Mouse (Mus musculus) CH12.LX (cell line): ENCODE data around the gene Hist1h3f. TPM values are rescaled to one million over a fixed set of nuclear protein-coding genes. Genes with fewer than 3 reads are reported as not detected.

Experiments used
- DNase-seq: peaks from one replicate; pipeline ENCODE4 v3.0.0-alpha.2; 2013; ENCODE audit errors: extremely low read depth
- H3K27ac ChIP-seq: 2 replicates; pipeline ENCODE4 v1.5.1; 2012; ENCODE audit warnings: low read depth, mild to moderate bottlenecking, control low read depth, moderate library complexity; ENCODE audit not compliant: insufficient read depth
- H3K27me3 ChIP-seq: replicated peaks from 2 replicates; pipeline ENCODE3; 2012; ENCODE audit warnings: inconsistent platforms
- H3K36me3 ChIP-seq, 2 experiments: replicated peaks in 1 of 2; 2 replicates each; pipeline versions ENCODE3 to v1.6.1; 2012; ENCODE audit warnings: inconsistent platforms in 1 of 2, low read length in 1 of 2, mild to moderate bottlenecking in 1 of 2, mixed read lengths in 1 of 2, moderate library complexity in 1 of 2; ENCODE audit not compliant: control insufficient read depth in 1 of 2, insufficient read depth in 1 of 2
- H3K4me1 ChIP-seq, 2 experiments: 2 replicates each; pipeline ENCODE4 v1.6.1; 2012; ENCODE audit warnings: inconsistent platforms in 1 of 2, moderate library complexity in 1 of 2; ENCODE audit not compliant: insufficient read depth in 2 of 2, control insufficient read depth in 1 of 2
- H3K4me2 ChIP-seq: 2 replicates; pipeline ENCODE4 v1.6.1; 2012; ENCODE audit warnings: low read depth, mild to moderate bottlenecking, control low read depth; ENCODE audit not compliant: poor library complexity, insufficient read depth, severe bottlenecking
- H3K4me3 ChIP-seq, 3 experiments: fragments of 150-350 bp in 1 of 3; sonication (generic) in 1 of 3; replicated peaks in 1 of 3; 2 replicates each; pipeline versions ENCODE3 to v1.5.1; 2011 to 2012; ENCODE audit warnings: low read depth in 2 of 3, low read length in 2 of 3, mild to moderate bottlenecking in 2 of 3, moderate library complexity in 2 of 3, control low read depth in 1 of 3, improper control_type of control experiment in 1 of 3, inconsistent platforms in 1 of 3, mixed read lengths in 1 of 3; ENCODE audit not compliant: poor library complexity in 1 of 3
- H3K79me2 ChIP-seq: replicated peaks from 2 replicates; pipeline ENCODE4 v1.6.1; 2012; ENCODE audit warnings: mild to moderate bottlenecking, moderate library complexity; ENCODE audit not compliant: control insufficient read depth, poor library complexity, insufficient read depth, severe bottlenecking; ENCODE audit errors: extremely low read depth
- H3K9ac ChIP-seq: 2 replicates; pipeline ENCODE4 v1.6.1; 2012; ENCODE audit warnings: low read depth, mild to moderate bottlenecking, control low read depth, moderate library complexity; ENCODE audit not compliant: insufficient read depth
- H3K9me3 ChIP-seq: replicated peaks from 2 replicates; pipeline ENCODE3; 2012; ENCODE audit warnings: low read length, inconsistent platforms, mixed read lengths
- E2F4 ChIP-seq: IDR thresholded peaks from 2 replicates; pipeline ENCODE4 v1.6.1; 2011; ENCODE audit warnings: low read depth, low read length, improper control_type of control experiment; ENCODE audit not compliant: insufficient replicate concordance
- GABPA ChIP-seq: IDR thresholded peaks from 2 replicates; pipeline ENCODE4 v1.6.1; 2012; ENCODE audit warnings: low read depth, low read length, improper control_type of control experiment, inconsistent platforms; ENCODE audit not compliant: insufficient replicate concordance
- HCFC1 ChIP-seq: IDR thresholded peaks from 2 replicates; pipeline ENCODE4 v1.6.1; 2012; ENCODE audit warnings: low read depth, mild to moderate bottlenecking, inconsistent platforms, low read length, improper control_type of control experiment
- JUN ChIP-seq: IDR thresholded peaks from 2 replicates; pipeline ENCODE4 v1.6.1; 2011; ENCODE audit warnings: low read depth, mild to moderate bottlenecking, low read length, improper control_type of control experiment, moderate library complexity; ENCODE audit not compliant: insufficient read depth
- MAZ ChIP-seq: IDR thresholded peaks from 2 replicates; pipeline ENCODE4 v1.6.1; 2012; ENCODE audit warnings: low read depth, mild to moderate bottlenecking, inconsistent platforms, low read length, improper control_type of control experiment, moderate library complexity
- MYC ChIP-seq: IDR thresholded peaks from 2 replicates; pipeline ENCODE4 v1.6.1; 2011; ENCODE audit warnings: low read depth, mild to moderate bottlenecking, improper control_type of control experiment, low read length
- POLR2A ChIP-seq: IDR thresholded peaks from 2 replicates; pipeline ENCODE4 v1.6.1; 2011; ENCODE audit warnings: low read depth, mild to moderate bottlenecking, improper control_type of control experiment, low read length
- RAD21 ChIP-seq: IDR thresholded peaks from 2 replicates; pipeline ENCODE4 v1.6.1; 2011; ENCODE audit warnings: low read depth, mild to moderate bottlenecking, low read length, improper control_type of control experiment, moderate library complexity
- TBP ChIP-seq: conservative IDR thresholded peaks from 2 replicates; pipeline ENCODE4 v1.6.1; 2011; ENCODE audit warnings: low read depth, low read length, improper control_type of control experiment
- UBTF ChIP-seq: IDR thresholded peaks from 2 replicates; pipeline ENCODE4 v1.6.1; 2012; ENCODE audit warnings: low read depth, mild to moderate bottlenecking, inconsistent platforms, low read length, improper control_type of control experiment, moderate library complexity
- ZMIZ1 ChIP-seq: IDR thresholded peaks from 2 replicates; pipeline ENCODE4 v1.6.1; 2012; ENCODE audit warnings: low read depth, mild to moderate bottlenecking, inconsistent platforms, low read length, improper control_type of control experiment
- ZNF384 ChIP-seq: IDR thresholded peaks from 2 replicates; pipeline ENCODE4 v1.6.1; 2012; ENCODE audit warnings: low read depth, low read length, improper control_type of control experiment, inconsistent platforms
- dilution Hi-C: fragments of 300-500 bp; cut with MboI; formaldehyde crosslinking; loops from 2 replicates; pipeline ENCODE4 v1.14.3; 2020; ENCODE audit warnings: low sequenced_read_pairs; ENCODE audit not compliant: extremely low pct_unique_long_range_greater_than_20kb, extremely low pct_ligation_motif_present
- in situ Hi-C: fragments of 300-500 bp; cut with MboI; formaldehyde crosslinking; loops from 3 replicates; pipeline ENCODE4 v1.14.3; 2019; ENCODE audit warnings: low sequenced_read_pairs, low pct_ligation_motif_present, low pct_unique_long_range_greater_than_20kb, mixed read lengths
- polyA plus RNA-seq: library from polyadenylated mRNA; unstranded; fragments of >175 nt; gene quantifications from 2 replicates; pipeline ENCODE4 v1.2.1, GENCODE M21; 2012; ENCODE audit warnings: low read depth; ENCODE audit not compliant: insufficient read length
- total RNA-seq, 2 experiments: library from RNA; depleted of rRNA; stranded (reverse); fragments of 300-350 nt in 1 of 2; fragments of >200 nt in 1 of 2; gene quantifications; 2 replicates each; pipeline ENCODE4 v1.2.3; 2012 to 2014

Hist1h3f gene
- total and polyA plus RNA-seq, 3 experiments = 0.30 to 553 (median 8.0) TPM

DNA sequence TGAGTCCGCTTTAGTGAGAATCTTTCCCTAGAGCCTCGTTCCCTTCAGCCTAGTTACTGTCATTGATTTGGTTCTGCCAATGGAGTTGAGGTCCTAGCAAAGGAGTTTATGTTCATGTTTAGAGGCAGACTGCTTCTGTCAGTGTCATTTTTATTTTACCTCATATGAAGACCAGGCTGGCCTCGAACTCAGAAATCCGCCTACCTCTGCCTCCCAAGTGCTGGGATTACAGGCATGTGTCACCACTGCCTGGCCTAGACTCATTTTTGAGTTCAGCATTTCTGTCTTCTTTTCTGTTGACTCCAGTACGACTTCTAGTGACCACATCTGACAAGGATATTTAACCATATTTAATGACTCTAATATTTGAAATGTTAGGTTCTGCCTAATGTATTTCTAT is 28.6 kb upstream of the Hist1h3f start:
- no peak overlapping the region for H3K9ac ChIP-seq
- H3K27me3 ChIP-seq = no peaks in the 10 kb centered on the region
- H3K4me1 ChIP-seq = peaks cover 7 to 25% of the 10 kb centered on the region in 2 experiments; a peak in 3 of 4 replicates
- no peak overlapping the region for H3K4me2 ChIP-seq
- in situ Hi-C loops = loop anchor here (25.0 kb wide), 1 partner anchor 1578 kb away; the partner anchor contains the start of gene Zfp184
- no peak overlapping the region for H3K27ac ChIP-seq
- TF ChIP-seq RAD21 (no peak), POLR2A (no peak), ZMIZ1 (no peak), TBP (no peak), GABPA (no peak), UBTF (no peak), JUN (no peak), MAZ (no peak), HCFC1 (no peak), ZNF384 (no peak), MYC (no peak)
- TF ChIP-seq, all 38 proteins: peak for 0
- dilution Hi-C loops = no loop called here
- Histone ChIP-seq H3K36me3 (no peaks in the 10 kb centered on the region), H3K4me3 (no peak overlapping the region), H3K79me2 (no peaks in the 10 kb centered on the region), H3K9me3 (no peaks in the 10 kb centered on the region)
- DNase-seq = no peak

DNA sequence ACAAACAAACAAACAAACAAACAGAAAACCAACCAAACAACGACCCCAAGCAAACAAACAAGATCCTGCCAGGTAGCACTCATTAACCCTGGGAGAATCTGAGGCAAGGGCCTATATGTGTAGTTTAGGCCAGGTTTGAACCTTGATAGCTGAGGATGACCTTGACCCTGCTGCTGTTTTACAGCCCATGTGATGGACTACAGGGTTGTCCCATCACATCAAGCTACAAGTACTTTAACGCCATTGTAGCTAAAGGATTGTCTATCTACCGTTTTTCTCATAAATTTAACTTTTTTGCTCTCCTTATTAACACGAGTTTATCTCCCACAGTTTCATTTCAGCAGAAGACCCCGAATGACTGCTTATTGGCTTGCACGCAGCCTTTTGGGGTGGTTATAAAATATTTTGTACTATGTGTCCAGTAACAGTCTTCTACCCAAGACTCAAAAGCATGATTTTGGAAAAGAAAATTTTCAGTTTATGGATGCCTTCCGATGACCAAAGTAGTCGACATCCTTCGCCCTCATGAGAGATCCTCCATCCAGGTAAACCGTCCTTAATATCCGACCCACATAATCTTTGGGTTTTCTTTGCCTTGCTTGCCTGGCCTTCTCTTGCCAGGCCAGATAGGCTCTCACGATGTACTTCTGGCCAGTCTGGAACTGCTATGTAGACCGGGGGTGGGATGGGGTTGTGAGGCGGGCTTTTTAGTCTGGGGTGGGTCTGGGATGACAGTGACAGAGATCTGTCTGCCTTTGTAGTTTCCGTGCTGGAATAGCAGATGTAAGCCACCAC is 27.8 kb upstream of the Hist1h3f start:
- Histone ChIP-seq H3K9ac (peak overlapping the region; percentile 53), H3K4me1 (peaks cover 3 to 26% of the 10 kb centered on the region in 2 experiments; a peak in 3 of 4 replicates), H3K4me2 (peak overlapping the region; percentile 88), H3K27ac (no peak overlapping the region), H3K27me3 (no peaks in the 10 kb centered on the region), H3K9me3 (no peaks in the 10 kb centered on the region), H3K79me2 (no peaks in the 10 kb centered on the region), H3K36me3 (no peaks in the 10 kb centered on the region), H3K4me3 (peak overlapping the region in 1 of 3 experiments; percentile 39)
- no peak for DNase-seq
- peak; percentile 96 for TF ChIP-seq TBP
- TF ChIP-seq E2F4 = no peak
- in situ Hi-C loops = loop anchor here (25.0 kb wide), 1 partner anchor 1579 kb away; the partner anchor contains the start of gene Zfp184
- dilution Hi-C loops = no loop called here
